Mouse (Mus musculus) lung, postnatal 4 days (tissue): Measurements from ENCODE around the gene Gm8127.
"Not testable (repeated sequence)": the region's sequence is repeated elsewhere in the genome, so short reads cannot be mapped to it uniquely, and the experiment has no call there.

Experiments used
- DNase-seq, 2 experiments: peaks; one replicate each; pipeline ENCODE4 v3.0.0; 2021

The Gm8127 gene

GRCm38 (mm10) chr14:43293503-43293902, at the start of gene Gm8127:
Gene Gm8127 (minus strand): TSS chr14:43293832.
- not testable (repeated sequence) for DNase-seq

DNA sequence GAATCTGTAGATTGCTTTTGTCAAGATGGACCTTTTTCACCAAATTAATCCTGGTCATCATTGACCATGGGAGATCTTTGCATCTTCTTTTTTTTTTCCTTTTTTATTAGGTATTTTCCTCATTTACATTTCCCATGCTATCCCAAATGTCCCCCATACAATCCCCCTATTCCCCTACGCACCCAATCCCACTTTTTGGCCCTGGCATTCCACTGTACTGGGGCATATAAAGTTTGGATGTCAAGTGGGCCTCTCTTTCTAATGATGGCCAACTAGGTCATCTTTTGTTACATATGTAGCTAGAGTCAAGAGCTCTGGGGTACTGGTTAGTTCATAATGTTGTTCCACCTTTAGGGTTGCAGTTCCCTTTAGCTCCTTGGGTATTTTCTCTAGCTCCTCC, 44.0 kb upstream of the Gm8127 start:
- DNase-seq: not testable (repeated sequence)

DNA sequence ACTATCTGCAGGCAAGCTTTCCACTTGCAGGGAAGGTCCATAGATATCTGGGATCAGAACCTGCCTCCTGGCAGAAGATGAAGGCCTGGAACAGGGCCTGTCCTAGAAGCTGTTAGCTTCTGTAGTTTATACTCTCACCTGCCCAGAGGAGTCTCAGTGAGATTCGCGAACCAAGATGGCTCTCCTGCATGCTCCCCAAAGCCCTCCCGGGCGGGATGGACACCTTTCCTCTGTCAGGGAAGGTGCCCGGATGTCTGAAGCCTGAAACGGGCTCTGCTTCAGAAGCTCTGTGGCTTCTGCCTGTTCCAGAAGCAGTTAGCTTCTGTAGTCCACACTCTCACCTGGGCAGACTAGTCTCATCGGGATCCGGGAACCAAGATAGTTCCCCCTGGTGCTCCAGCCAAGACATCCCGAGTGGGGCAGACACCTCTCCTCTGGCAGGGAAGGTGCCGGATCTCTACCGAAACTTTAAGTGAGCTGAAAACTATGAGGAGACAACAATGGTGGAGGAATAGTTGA, 37.8 kb upstream of the Gm8127 start:
- DNase-seq: not testable (repeated sequence)

DNA sequence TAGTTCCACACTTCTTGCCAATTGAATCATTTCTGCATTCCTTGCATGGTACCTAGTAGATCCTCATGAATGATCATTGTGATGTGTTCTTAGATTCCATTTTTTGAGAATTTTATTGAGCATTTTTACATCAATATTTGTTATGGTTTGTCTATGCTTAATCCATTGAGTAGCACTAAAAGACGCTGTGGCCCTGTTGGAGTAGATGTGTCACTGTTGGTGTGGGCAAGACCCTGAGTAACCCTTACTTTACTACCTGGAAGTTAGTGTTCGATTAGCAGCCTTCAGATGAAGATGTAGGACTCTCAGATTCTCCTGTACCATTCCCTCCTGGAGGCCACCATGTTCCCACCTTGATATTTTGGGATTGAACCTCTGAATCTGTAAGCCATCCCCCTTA, 35.0 kb upstream of the Gm8127 start:
- not testable (repeated sequence) for DNase-seq

- not testable (repeated sequence) for DNase-seq
These were observed 25.9 kb upstream of the Gm8127 start for GRCm38 (mm10) chr14:43319516-43319915.

GRCm38 (mm10) chr14:43278681-43279080, 15.0 kb downstream of the Gm8127 start:
- not testable (repeated sequence) for DNase-seq

DNA sequence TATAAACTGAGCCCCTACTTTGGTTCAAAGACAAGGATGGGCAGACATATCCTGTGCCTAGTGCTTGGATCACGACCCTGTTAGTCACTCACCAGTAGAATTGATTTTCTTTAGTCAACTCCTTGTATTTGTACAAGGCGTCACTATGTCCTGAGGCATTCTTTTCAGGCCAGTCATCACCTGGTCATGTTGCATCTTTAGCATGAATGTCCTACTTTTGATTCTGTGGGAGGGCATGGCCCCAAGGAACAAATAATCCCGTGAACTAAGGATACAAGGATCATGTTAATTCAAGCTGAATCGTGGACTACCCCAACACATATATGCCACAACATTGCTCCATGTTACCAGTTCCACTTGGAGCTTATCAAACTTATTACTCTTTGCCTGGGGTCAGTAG, 15.5 kb downstream of the Gm8127 start:
- DNase-seq: not testable (repeated sequence)

DNA sequence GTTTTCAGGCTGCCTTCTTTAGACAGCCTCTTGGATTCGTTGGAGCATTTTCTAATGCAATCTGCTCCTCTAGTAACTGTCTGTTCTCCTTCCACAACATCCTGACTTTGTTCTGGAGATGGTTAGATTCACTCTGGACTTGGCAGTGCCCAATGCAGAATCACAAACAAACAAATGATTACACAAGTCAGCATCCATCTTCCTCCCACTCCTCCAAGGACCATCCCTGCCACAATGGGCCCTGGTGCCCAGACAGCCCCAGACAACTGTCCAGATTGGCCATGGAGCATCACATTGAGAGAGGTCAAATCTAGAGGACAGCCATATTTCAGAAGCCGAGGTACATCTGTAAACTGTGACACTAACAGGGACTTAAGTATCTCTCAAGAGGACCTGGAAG, 16.2 kb downstream of the Gm8127 start:
- peak in 1 of 2 experiments; percentile 21 for DNase-seq

GRCm38 (mm10) chr14:43275752-43276151, 17.9 kb downstream of the Gm8127 start:
- DNase-seq: not testable (repeated sequence)

DNA sequence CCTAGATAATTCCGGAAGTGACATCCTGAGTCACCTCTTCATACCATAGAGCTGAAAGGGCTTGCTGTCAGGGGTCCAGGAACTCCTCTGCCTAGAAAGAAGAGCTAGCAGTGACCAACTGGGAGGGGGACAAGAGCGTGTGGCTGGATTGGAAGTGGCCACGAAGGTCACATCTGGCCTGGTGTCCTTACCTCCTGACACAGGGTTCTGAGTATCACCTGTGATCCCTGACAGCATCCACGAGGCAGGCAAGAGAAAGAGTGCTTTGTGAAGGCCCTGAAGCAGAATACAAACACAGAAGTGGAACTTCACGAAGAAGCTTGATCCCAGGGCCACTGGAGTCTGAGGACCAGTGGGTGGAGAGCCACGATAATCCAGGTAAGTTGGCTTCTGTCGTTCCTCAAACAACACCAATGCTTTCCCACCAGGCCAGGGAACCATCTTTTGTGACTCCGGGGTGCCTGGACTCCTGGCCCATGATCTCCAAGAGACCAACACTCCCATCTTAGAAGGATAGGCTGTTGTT, 18.6 kb downstream of the Gm8127 start, which contains the start of gene Gm9732:
TSS of gene Gm9732 (plus strand) at position 51 of the 526 bp plus-strand sequence.
- peak; percentile 30 to 51 for DNase-seq

DNA sequence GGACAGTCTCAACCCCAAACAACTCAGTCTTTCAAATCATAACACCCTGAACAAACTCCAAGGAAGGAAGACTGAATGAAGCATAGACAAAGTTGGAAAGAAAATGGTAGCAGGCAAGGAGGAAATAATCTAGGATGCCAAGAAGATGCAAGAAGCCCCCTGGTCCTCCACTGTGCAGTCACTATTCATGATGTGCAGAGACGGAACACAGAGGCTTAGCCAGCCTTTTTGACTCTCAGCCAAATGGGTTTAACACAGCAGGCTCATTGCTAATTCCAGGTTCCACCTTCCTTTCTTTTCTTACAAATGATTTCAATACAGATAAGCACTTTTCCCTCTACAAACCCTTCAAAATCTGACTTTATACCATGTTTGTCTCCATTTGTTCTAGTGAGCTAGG, 20.5 kb downstream of the Gm8127 start:
- peak in 1 of 2 experiments; percentile 21 for DNase-seq

- not testable (repeated sequence) for DNase-seq
These were observed 24.4 kb downstream of the Gm8127 start for GRCm38 (mm10) chr14:43269211-43269610.

GRCm38 (mm10) chr14:43268521-43269084, 25.0 kb downstream of the Gm8127 start:
- not testable (repeated sequence) for DNase-seq

DNA sequence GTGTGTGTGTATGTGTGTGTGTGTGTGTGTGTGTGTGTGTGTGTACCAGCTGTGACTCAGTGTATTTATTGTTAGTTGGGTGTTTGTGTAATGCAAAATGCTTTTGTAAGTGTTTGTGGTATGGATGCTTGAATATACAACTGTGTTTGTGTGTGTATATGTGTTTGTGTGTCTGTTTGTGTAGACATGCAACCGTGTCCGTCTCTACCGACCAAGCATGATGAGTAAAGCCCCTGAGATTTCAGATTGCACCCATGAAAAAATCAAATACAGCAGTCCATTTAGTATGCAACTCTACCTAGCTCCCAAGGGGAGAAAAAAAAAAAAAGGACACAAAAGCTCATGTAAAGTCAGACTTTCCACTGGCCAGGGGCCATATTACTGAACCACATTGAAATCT, 30.2 kb downstream of the Gm8127 start:
- DNase-seq: not testable (repeated sequence)

GRCm38 (mm10) chr14:43258349-43258748, 35.3 kb downstream of the Gm8127 start, which contains the start of gene Gm8126:
Gene Gm8126 (plus strand): TSS chr14:43258649.
- DNase-seq: not testable (repeated sequence)

- not testable (repeated sequence) for DNase-seq
These were observed 37.1 kb downstream of the Gm8127 start for GRCm38 (mm10) chr14:43256511-43256910.

DNA sequence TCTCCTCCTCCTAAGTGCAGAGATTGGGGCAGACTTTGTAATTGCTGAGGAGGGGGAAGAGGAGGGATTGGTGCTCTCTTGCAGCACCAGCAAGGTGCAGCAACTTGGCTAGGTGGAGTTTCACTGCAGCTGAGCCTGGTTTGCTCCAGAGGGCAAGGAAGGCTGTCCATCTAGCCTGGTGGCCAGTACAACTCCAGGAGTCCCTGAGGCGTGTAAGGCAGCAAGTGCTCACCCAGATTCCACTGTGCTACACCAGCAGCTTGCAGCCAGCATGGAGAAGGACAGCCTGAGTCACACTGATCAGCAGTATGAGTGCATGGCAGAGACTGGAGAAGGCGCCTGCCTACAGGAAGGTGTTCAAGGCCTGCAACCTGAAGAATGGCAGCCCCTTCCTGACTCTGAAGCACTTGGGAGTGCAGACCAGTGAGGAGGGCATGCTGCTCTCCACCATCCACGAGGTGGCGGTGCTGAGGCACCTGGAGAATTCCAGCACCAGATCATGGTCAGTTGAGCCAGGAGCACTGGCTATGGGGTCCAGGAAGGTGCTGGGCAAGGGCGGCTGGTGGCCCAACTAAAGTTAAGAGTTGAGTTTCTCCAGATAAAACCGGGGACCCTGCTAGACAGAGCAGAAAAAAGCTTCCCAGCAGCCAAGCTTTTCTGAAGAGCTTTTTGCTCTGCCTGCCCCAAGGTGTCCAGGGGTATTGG, 42.9 kb downstream of the Gm8127 start:
- DNase-seq: not testable (repeated sequence)

- DNase-seq: peak in 1 of 2 experiments; percentile 46
These were observed 43.9 kb downstream of the Gm8127 start for GRCm38 (mm10) chr14:43249611-43250170.
